ENCODE assay signal across 13 mouse cellular contexts in genomic region chr17:46605126-46605525, GRCm38 (mm10). TPM values are rescaled to one million over a fixed set of nuclear protein-coding genes. Genes with fewer than 3 reads are reported as not detected.
A peak's percentile ranks its signal among the peaks of the same experiment; 100 is the strongest.
DNase-seq lines count a peak whose midpoint lies in the region; ATAC-seq and TF ChIP-seq lines count a peak whose summit lies in the region.
"Had no signal": no experiment of that assay in that cellular context is flagged by ENCODE, and none has a peak within 500 bp of the region (broad histone marks: within the 10 kb centered on the region; RNA-seq: fewer than 3 reads in every experiment).

No protein-coding gene starts in this region.

- no peak overlapping the region for H3K4me2 ChIP-seq in hindbrain, embryonic 11.5 days (replicated peaks; ENCODE audit: low read depth, low read length)
- no peak overlapping the region for H3K4me2 ChIP-seq in hindbrain, embryonic 16.5 days (ENCODE audit: low read length)
- no peak overlapping the region for H3K4me2 ChIP-seq in embryonic facial prominence, embryonic 14.5 days (ENCODE audit: low read depth, low read length)
- no peak overlapping the region for H3K4me2 ChIP-seq in midbrain, embryonic 16.5 days (ENCODE audit: low read length)
- no peak overlapping the region for H3K4me2 ChIP-seq in intestine, postnatal 0 days (replicated peaks; ENCODE audit: low read depth)

- WGBS in hindbrain, embryonic 11.5 days = 49% methylated on average over 5 of the region's 5 CpGs
- WGBS in hindbrain, embryonic 16.5 days = 46% methylated on average over 5 of the region's 5 CpGs
- WGBS in embryonic facial prominence, embryonic 10.5 days = 77% methylated on average over 5 of the region's 5 CpGs
- 71% methylated on average over 5 of the region's 5 CpGs for WGBS in embryonic facial prominence, embryonic 14.5 days
- WGBS in midbrain, embryonic 16.5 days = 42% methylated on average over 5 of the region's 5 CpGs
- 74% methylated on average over 5 of the region's 5 CpGs for WGBS in intestine, postnatal 0 days

- no peak for ATAC-seq in hindbrain, embryonic 11.5 days (ENCODE audit: low FRiP score)
- ATAC-seq in hindbrain, embryonic 16.5 days = no peak
- ATAC-seq in embryonic facial prominence, embryonic 14.5 days (ENCODE audit: low read depth) = no peak
- ATAC-seq in midbrain, embryonic 16.5 days = no peak
- no peak for ATAC-seq in intestine, postnatal 0 days
- ATAC-seq: CD4-positive, CD25-positive, alpha-beta regulatory T cell, adult 4 months had no signal

- H3K4me3 ChIP-seq in hindbrain, embryonic 11.5 days (ENCODE audit: low read depth, low read length) = no peak overlapping the region
- H3K4me3 ChIP-seq in hindbrain, embryonic 16.5 days (ENCODE audit: low read length) = no peak overlapping the region
- H3K4me3 ChIP-seq in embryonic facial prominence, embryonic 10.5 days = no peak overlapping the region
- no peak overlapping the region for H3K4me3 ChIP-seq in embryonic facial prominence, embryonic 14.5 days (ENCODE audit: low read depth, low read length)
- no peak overlapping the region for H3K4me3 ChIP-seq in midbrain, embryonic 16.5 days (ENCODE audit: low read depth, low read length)
- no peak overlapping the region for H3K4me3 ChIP-seq in intestine, postnatal 0 days (ENCODE audit: low read depth, low read length)
- H3K4me3 ChIP-seq: heart, adult 2 months had no signal

- no peak for DNase-seq in hindbrain, embryonic 11.5 days (ENCODE audit: low spot score)
- DNase-seq in embryonic facial prominence, embryonic 10.5 days (ENCODE audit: low spot score) = no peak
- DNase-seq in embryonic facial prominence, embryonic 14.5 days (ENCODE audit: low spot score) = no peak
- no peak for DNase-seq in embryo, embryonic 9.5 days (ENCODE audit: extremely low spot score)
- DNase-seq in gastrocnemius, postnatal 4 days (ENCODE audit: low spot score in 2 of 2) = no peak
- DNase-seq: adrenal gland, postnatal 25 days; cerebellum, postnatal 36 days; heart, adult 2 months; kidney, adult 11 months had no signal

- no peak overlapping the region for H3K9ac ChIP-seq in hindbrain, embryonic 11.5 days (ENCODE audit: low read depth, low read length)
- no peak overlapping the region for H3K9ac ChIP-seq in hindbrain, embryonic 16.5 days (ENCODE audit: low read depth, low read length)
- H3K9ac ChIP-seq in embryonic facial prominence, embryonic 14.5 days (ENCODE audit: low read depth, low read length) = no peak overlapping the region
- H3K9ac ChIP-seq in midbrain, embryonic 16.5 days (ENCODE audit: low read depth, low read length) = peak overlapping the region; percentile 26; the same call in 1 of the 2 replicates
- no peak overlapping the region for H3K9ac ChIP-seq in intestine, postnatal 0 days (ENCODE audit: low read depth, low read length)

- TF ChIP-seq CTCF in intestine, postnatal 0 days (IDR thresholded peaks at IDR 0.05; ENCODE audit: low read depth) = no peak

- H3K36me3 ChIP-seq in hindbrain, embryonic 11.5 days (ENCODE audit: control insufficient read depth, insufficient read depth, low read length) = no peaks in the 10 kb centered on the region
- no peaks in the 10 kb centered on the region for H3K36me3 ChIP-seq in hindbrain, embryonic 16.5 days (ENCODE audit: control insufficient read depth, insufficient read depth, low read length)
- peaks cover 24% of the 10 kb centered on the region for H3K36me3 ChIP-seq in embryonic facial prominence, embryonic 10.5 days (replicated peaks)
- H3K36me3 ChIP-seq in embryonic facial prominence, embryonic 14.5 days (ENCODE audit: control insufficient read depth, insufficient read depth, low read length) = peaks cover 7% of the 10 kb centered on the region; the same call in 1 of the 2 replicates
- H3K36me3 ChIP-seq in midbrain, embryonic 16.5 days (ENCODE audit: control insufficient read depth, insufficient read depth, low read length) = no peaks in the 10 kb centered on the region
- no peaks in the 10 kb centered on the region for H3K36me3 ChIP-seq in intestine, postnatal 0 days (ENCODE audit: control insufficient read depth, insufficient read depth)

- peak overlapping the region; percentile 61; the same call in 1 of the 2 replicates for H3K27ac ChIP-seq in hindbrain, embryonic 11.5 days (ENCODE audit: low read depth, low read length)
- H3K27ac ChIP-seq in hindbrain, embryonic 16.5 days (ENCODE audit: low read depth, low read length) = no peak overlapping the region; the same call in 1 of the 2 replicates
- peak overlapping the region; percentile 54 for H3K27ac ChIP-seq in embryonic facial prominence, embryonic 10.5 days (replicated peaks)
- H3K27ac ChIP-seq in embryonic facial prominence, embryonic 14.5 days (replicated peaks; ENCODE audit: low read depth, low read length) = peak overlapping the region; percentile 41; the same call in 1 of the 2 replicates
- H3K27ac ChIP-seq in midbrain, embryonic 16.5 days (ENCODE audit: low read length) = peak overlapping the region; percentile 47; the same call in 1 of the 2 replicates
- no peak overlapping the region for H3K27ac ChIP-seq in intestine, postnatal 0 days (ENCODE audit: low read depth, low read length)
- H3K27ac ChIP-seq: heart, adult 2 months had no signal

- H3K27me3 ChIP-seq in hindbrain, embryonic 11.5 days (ENCODE audit: control insufficient read depth, insufficient read depth, low read length) = no peaks in the 10 kb centered on the region
- H3K27me3 ChIP-seq in hindbrain, embryonic 16.5 days (replicated peaks; ENCODE audit: control insufficient read depth, insufficient read depth, low read length) = no peaks in the 10 kb centered on the region
- no peaks in the 10 kb centered on the region for H3K27me3 ChIP-seq in embryonic facial prominence, embryonic 10.5 days (replicated peaks; ENCODE audit: low read depth, poor library complexity, severe bottlenecking)
- H3K27me3 ChIP-seq in embryonic facial prominence, embryonic 14.5 days (replicated peaks; ENCODE audit: control insufficient read depth, insufficient read depth, low read length) = no peaks in the 10 kb centered on the region
- H3K27me3 ChIP-seq in midbrain, embryonic 16.5 days (ENCODE audit: control insufficient read depth, insufficient read depth, low read depth, low read length) = no peaks in the 10 kb centered on the region
- H3K27me3 ChIP-seq in intestine, postnatal 0 days (replicated peaks; ENCODE audit: control insufficient read depth, insufficient read depth, low read length) = no peaks in the 10 kb centered on the region

- H3K4me1 ChIP-seq in hindbrain, embryonic 11.5 days (replicated peaks; ENCODE audit: control insufficient read depth, insufficient read depth, low read length) = peaks cover 11% of the 10 kb centered on the region
- H3K4me1 ChIP-seq in hindbrain, embryonic 16.5 days (ENCODE audit: control insufficient read depth, insufficient read depth, low read depth, low read length) = peaks cover 7% of the 10 kb centered on the region; the same call in 1 of the 2 replicates
- H3K4me1 ChIP-seq in embryonic facial prominence, embryonic 10.5 days = peaks cover 53% of the 10 kb centered on the region
- H3K4me1 ChIP-seq in embryonic facial prominence, embryonic 14.5 days (ENCODE audit: control insufficient read depth, insufficient read depth, low read length) = peaks cover 22% of the 10 kb centered on the region
- peaks cover 13% of the 10 kb centered on the region; the same call in 1 of the 2 replicates for H3K4me1 ChIP-seq in midbrain, embryonic 16.5 days (ENCODE audit: control insufficient read depth, insufficient read depth, low read length)
- peaks cover 3% of the 10 kb centered on the region; the same call in 1 of the 2 replicates for H3K4me1 ChIP-seq in intestine, postnatal 0 days (replicated peaks; ENCODE audit: control insufficient read depth, insufficient read depth, low read length)

- H3K9me3 ChIP-seq in hindbrain, embryonic 11.5 days (ENCODE audit: control insufficient read depth, low read length) = no peaks in the 10 kb centered on the region
- no peaks in the 10 kb centered on the region for H3K9me3 ChIP-seq in hindbrain, embryonic 16.5 days (ENCODE audit: control insufficient read depth, low read length)
- H3K9me3 ChIP-seq in embryonic facial prominence, embryonic 10.5 days = no peaks in the 10 kb centered on the region
- H3K9me3 ChIP-seq in embryonic facial prominence, embryonic 14.5 days (ENCODE audit: control insufficient read depth, low read length) = no peaks in the 10 kb centered on the region
- H3K9me3 ChIP-seq in midbrain, embryonic 16.5 days (replicated peaks; ENCODE audit: control insufficient read depth, low read length, poor library complexity, severe bottlenecking) = no peaks in the 10 kb centered on the region
- H3K9me3 ChIP-seq in intestine, postnatal 0 days (ENCODE audit: control insufficient read depth) = no peaks in the 10 kb centered on the region

RNA-seq across cellular contexts. Expression of gene Ptk7, which starts 24.2 kb away (rescaled TPM):
- polyA plus RNA-seq in hindbrain, embryonic 11.5 days (2014; fragmentation: Nextera tagmentation; extraction: Ambion mirVana) = 16.0 and 21.5 TPM in 2 replicates
- 25.9 and 36.1 TPM in 2 replicates for polyA plus RNA-seq in hindbrain, embryonic 16.5 days (2015; fragmentation: Nextera tagmentation; extraction: Ambion mirVana)
- polyA plus RNA-seq in embryonic facial prominence, embryonic 10.5 days (2016; fragmentation: Nextera tagmentation; extraction: Ambion mirVana) = 92.5 and 95.1 TPM in 2 replicates
- 68.0 and 90.7 TPM in 2 replicates for polyA plus RNA-seq in embryonic facial prominence, embryonic 14.5 days (2014; fragmentation: Nextera tagmentation; extraction: Ambion mirVana)
- polyA plus RNA-seq in midbrain, embryonic 16.5 days (2015; fragmentation: Nextera tagmentation; extraction: Ambion mirVana) = 26.9 and 28.8 TPM in 2 replicates
- polyA plus RNA-seq in intestine, postnatal 0 days (2015; fragmentation: Nextera tagmentation; extraction: Ambion mirVana) = 13.7 and 14.7 TPM in 2 replicates
- total RNA-seq in gastrocnemius, postnatal 4 days (2021) = 10 to 100 TPM; 46.2 to 50.0 TPM
- polyA plus RNA-seq: CD4-positive, CD25-positive, alpha-beta regulatory T cell, adult 4 months had no signal

RNA-seq across cellular contexts. Expression of gene Klc4, which starts 40.7 kb away (rescaled TPM):
- polyA plus RNA-seq in hindbrain, embryonic 11.5 days (2014; fragmentation: Nextera tagmentation; extraction: Ambion mirVana) = 22.7 and 29.8 TPM in 2 replicates
- polyA plus RNA-seq in hindbrain, embryonic 16.5 days (2015; fragmentation: Nextera tagmentation; extraction: Ambion mirVana) = 32.3 and 34.1 TPM in 2 replicates
- 29.0 and 32.0 TPM in 2 replicates for polyA plus RNA-seq in embryonic facial prominence, embryonic 10.5 days (2016; fragmentation: Nextera tagmentation; extraction: Ambion mirVana)
- polyA plus RNA-seq in embryonic facial prominence, embryonic 14.5 days (2014; fragmentation: Nextera tagmentation; extraction: Ambion mirVana) = 15.8 and 20.3 TPM in 2 replicates
- 32.4 and 39.7 TPM in 2 replicates for polyA plus RNA-seq in midbrain, embryonic 16.5 days (2015; fragmentation: Nextera tagmentation; extraction: Ambion mirVana)
- 102 and 107 TPM in 2 replicates for polyA plus RNA-seq in intestine, postnatal 0 days (2015; fragmentation: Nextera tagmentation; extraction: Ambion mirVana)
- 10 to 100 TPM; 21.6 to 24.1 TPM for total RNA-seq in gastrocnemius, postnatal 4 days (2021)

RNA-seq across cellular contexts. Expression of gene Mrpl2, which starts 40.9 kb away (rescaled TPM):
- 94.8 and 95.2 TPM in 2 replicates for polyA plus RNA-seq in hindbrain, embryonic 11.5 days (2014; fragmentation: Nextera tagmentation; extraction: Ambion mirVana)
- 64.5 and 73.7 TPM in 2 replicates for polyA plus RNA-seq in hindbrain, embryonic 16.5 days (2015; fragmentation: Nextera tagmentation; extraction: Ambion mirVana)
- polyA plus RNA-seq in embryonic facial prominence, embryonic 10.5 days (2016; fragmentation: Nextera tagmentation; extraction: Ambion mirVana) = 124 and 142 TPM in 2 replicates
- 91.8 and 100 TPM in 2 replicates for polyA plus RNA-seq in embryonic facial prominence, embryonic 14.5 days (2014; fragmentation: Nextera tagmentation; extraction: Ambion mirVana)
- 58.9 and 60.8 TPM in 2 replicates for polyA plus RNA-seq in midbrain, embryonic 16.5 days (2015; fragmentation: Nextera tagmentation; extraction: Ambion mirVana)
- 138 and 139 TPM in 2 replicates for polyA plus RNA-seq in intestine, postnatal 0 days (2015; fragmentation: Nextera tagmentation; extraction: Ambion mirVana)
- total RNA-seq in gastrocnemius, postnatal 4 days (2021) = 100 to 1,000 TPM; 104 to 107 TPM

RNA-seq across cellular contexts. Expression of gene Cul7, which starts 45.0 kb away (rescaled TPM):
- 25.9 and 30.5 TPM in 2 replicates for polyA plus RNA-seq in hindbrain, embryonic 11.5 days (2014; fragmentation: Nextera tagmentation; extraction: Ambion mirVana)
- 39.9 and 45.4 TPM in 2 replicates for polyA plus RNA-seq in hindbrain, embryonic 16.5 days (2015; fragmentation: Nextera tagmentation; extraction: Ambion mirVana)
- polyA plus RNA-seq in embryonic facial prominence, embryonic 10.5 days (2016; fragmentation: Nextera tagmentation; extraction: Ambion mirVana) = 44.3 and 46.9 TPM in 2 replicates
- 48.5 and 50.1 TPM in 2 replicates for polyA plus RNA-seq in embryonic facial prominence, embryonic 14.5 days (2014; fragmentation: Nextera tagmentation; extraction: Ambion mirVana)
- 41.9 and 47.6 TPM in 2 replicates for polyA plus RNA-seq in midbrain, embryonic 16.5 days (2015; fragmentation: Nextera tagmentation; extraction: Ambion mirVana)
- 18.0 and 19.2 TPM in 2 replicates for polyA plus RNA-seq in intestine, postnatal 0 days (2015; fragmentation: Nextera tagmentation; extraction: Ambion mirVana)
- 100 to 1,000 TPM; 100 to 101 TPM for total RNA-seq in gastrocnemius, postnatal 4 days (2021)

RNA-seq across cellular contexts. Expression of gene Srf, which starts 49.2 kb away (rescaled TPM):
- 5.1 and 8.2 TPM in 2 replicates for polyA plus RNA-seq in hindbrain, embryonic 11.5 days (2014; fragmentation: Nextera tagmentation; extraction: Ambion mirVana)
- 3.5 and 3.6 TPM in 2 replicates for polyA plus RNA-seq in hindbrain, embryonic 16.5 days (2015; fragmentation: Nextera tagmentation; extraction: Ambion mirVana)
- polyA plus RNA-seq in embryonic facial prominence, embryonic 10.5 days (2016; fragmentation: Nextera tagmentation; extraction: Ambion mirVana) = 5.6 and 7.0 TPM in 2 replicates
- 10.5 and 14.0 TPM in 2 replicates for polyA plus RNA-seq in embryonic facial prominence, embryonic 14.5 days (2014; fragmentation: Nextera tagmentation; extraction: Ambion mirVana)
- 3.0 and 3.2 TPM in 2 replicates for polyA plus RNA-seq in midbrain, embryonic 16.5 days (2015; fragmentation: Nextera tagmentation; extraction: Ambion mirVana)
- polyA plus RNA-seq in intestine, postnatal 0 days (2015; fragmentation: Nextera tagmentation; extraction: Ambion mirVana) = 5.1 and 5.2 TPM in 2 replicates
- total RNA-seq in gastrocnemius, postnatal 4 days (2021) = 10 to 100 TPM; 81.5 to 84.4 TPM

Comparison
In these comparisons a context has a peak if more than half of its experiments do, and no peak if none do; other contexts are left out.
1. H3K27ac ChIP-seq: peak in hindbrain, embryonic 11.5 days (single experiment), embryonic facial prominence, embryonic 10.5 days (single experiment), embryonic facial prominence, embryonic 14.5 days (single experiment) and midbrain, embryonic 16.5 days (single experiment); none in hindbrain, embryonic 16.5 days (single experiment) and intestine, postnatal 0 days (single experiment).